Mouse (Mus musculus) lung, embryonic 14.5 days (tissue): Measurements from ENCODE around the gene Vps11. TPM values are rescaled to one million over a fixed set of nuclear protein-coding genes. Genes with fewer than 3 reads are reported as not detected.
"Not testable (repeated sequence)": the region's sequence is repeated elsewhere in the genome, so short reads cannot be mapped to it uniquely, and the experiment has no call there.

Source experiments
- ATAC-seq: fragments of 200-750 bp; cut with Nextera tagmentation; 2 replicates; pipeline ENCODE4 v1.8.0; 2017; ENCODE audit warnings: mild to moderate bottlenecking, moderate TSS enrichment, moderate library complexity; ENCODE audit not compliant: insufficient read depth
- DNase-seq: peaks from one replicate; pipeline ENCODE4 v3.0.0-alpha.2; 2015
- H3K27ac ChIP-seq: fragments of 300-500 bp; sonication (generic); 2 replicates; pipeline ENCODE4 v1.5.1; 2014; ENCODE audit warnings: low read depth, mild to moderate bottlenecking, moderate library complexity
- H3K27me3 ChIP-seq: fragments of 300-500 bp; sonication (generic); 2 replicates; pipeline ENCODE4 v1.6.1; 2014; ENCODE audit warnings: low read length, control low read depth; ENCODE audit not compliant: insufficient read depth
- H3K36me3 ChIP-seq: fragments of 300-500 bp; sonication (generic); 2 replicates; pipeline ENCODE4 v1.6.1; 2014; ENCODE audit warnings: control low read depth; ENCODE audit not compliant: insufficient read depth
- H3K4me1 ChIP-seq: fragments of 300-500 bp; sonication (generic); 2 replicates; pipeline ENCODE4 v1.6.1; 2014; ENCODE audit warnings: antibody characterized with exemption, control low read depth; ENCODE audit not compliant: insufficient read depth
- H3K4me2 ChIP-seq: fragments of 300-500 bp; sonication (generic); 2 replicates; pipeline ENCODE4 v1.6.1; 2014; ENCODE audit warnings: mild to moderate bottlenecking
- H3K4me3 ChIP-seq: fragments of 300-500 bp; sonication (generic); 2 replicates; pipeline ENCODE4 v1.5.1; 2014; ENCODE audit warnings: low read depth, low read length
- H3K9ac ChIP-seq: fragments of 300-500 bp; sonication (generic); 2 replicates; pipeline ENCODE4 v1.6.1; 2014
- H3K9me3 ChIP-seq: fragments of 300-500 bp; sonication (generic); 2 replicates; pipeline ENCODE4 v1.6.1; 2016; ENCODE audit warnings: low read depth, low read length, control low read depth
- CTCF ChIP-seq: IDR thresholded peaks from 2 replicates; pipeline ENCODE4 v1.5.1; 2016; ENCODE audit warnings: antibody characterized with exemption, low read depth
- WGBS: fragments of 180-500 bp; shearing (Covaris S2); extraction: QIAGEN DNeasy Blood & Tissue Kit; methylation state at CpG from one replicate; pipeline ENCODE4 v1.1.7; 2014; 5-methylcytosine and 5-hydroxymethylcytosine counted together
- polyA plus RNA-seq: library from polyadenylated mRNA; unstranded; fragments of >200 nt; fragmentation: Nextera tagmentation; extraction: Ambion mirVana; gene quantifications from 2 replicates; pipeline ENCODE4 v1.2.1, GENCODE M21; 2014

Gene Vps11
- 26.0 and 26.8 TPM in 2 replicates for polyA plus RNA-seq

- peak; percentile 23 for TF ChIP-seq CTCF
- H3K4me1 ChIP-seq = peaks cover 5% of the 10 kb centered on the region; the same call in 1 of the 2 replicates
- under 1% methylated on average over 44 of the region's 44 CpGs for WGBS
- ATAC-seq (peak; percentile 94), DNase-seq (peak; percentile 99)
- peaks cover 35% of the 10 kb centered on the region for H3K36me3 ChIP-seq
- H3K9ac ChIP-seq = peak within 1 kb of the TSS; percentile 64
- H3K4me2 ChIP-seq = peak within 1 kb of the TSS; percentile 80
- peak within 1 kb of the TSS; percentile 71 for H3K27ac ChIP-seq
- peak within 1 kb of the TSS; percentile 64 for H3K4me3 ChIP-seq
- H3K9me3 ChIP-seq = no peaks in the 10 kb centered on the region
- no peaks in the 10 kb centered on the region for H3K27me3 ChIP-seq
Observed at GRCm38 (mm10) chr9:44361190-44361917, at the start of gene Vps11. TSS of gene Vps11 (minus strand) at chr9:44361670.

- Histone ChIP-seq H3K4me2 (no peak overlapping the region), H3K27ac (no peak overlapping the region), H3K27me3 (no peaks in the 10 kb centered on the region), H3K9me3 (no peaks in the 10 kb centered on the region), H3K4me1 (no peaks in the 10 kb centered on the region), H3K4me3 (no peak overlapping the region), H3K9ac (no peak overlapping the region), H3K36me3 (peaks cover 62% of the 10 kb centered on the region)
- TF ChIP-seq CTCF = no peak
- DNase-seq (no peak), ATAC-seq (no peak)
- 79% methylated on average over 2 of the region's 2 CpGs for WGBS
Observed at GRCm38 (mm10) chr9:44410647-44411336, 49.3 kb upstream of the Vps11 start.

- H3K9me3 ChIP-seq, H3K27ac ChIP-seq, DNase-seq, H3K27me3 ChIP-seq, ATAC-seq, H3K4me1 ChIP-seq: not testable (repeated sequence)
- Histone ChIP-seq H3K4me3 (peak overlapping the region; percentile 84), H3K9ac (peak overlapping the region; percentile 91; the same call in 1 of the 2 replicates), H3K4me2 (peak overlapping the region; percentile 82), H3K36me3 (peaks cover 70% of the 10 kb centered on the region)
- 78% methylated on average over 9 of the region's 9 CpGs for WGBS
Observed at GRCm38 (mm10) chr9:44408693-44409092, 47.2 kb upstream of the Vps11 start.

GRCm38 (mm10) chr9:44407752-44408097 is 46.3 kb upstream of the Vps11 start:
- no peak for TF ChIP-seq CTCF
- ATAC-seq = no peak
- WGBS = 0% methylated on average over 24 of the region's 24 CpGs
- DNase-seq = no peak
- peak overlapping the region; percentile 82 for H3K4me2 ChIP-seq
- H3K9ac ChIP-seq = peak overlapping the region; percentile 91
- no peaks in the 10 kb centered on the region for H3K4me1 ChIP-seq
- peaks cover 70% of the 10 kb centered on the region for H3K36me3 ChIP-seq
- H3K4me3 ChIP-seq = peak overlapping the region; percentile 84
- H3K9me3 ChIP-seq = no peaks in the 10 kb centered on the region
- H3K27me3 ChIP-seq = no peaks in the 10 kb centered on the region
- peak overlapping the region; percentile 94 for H3K27ac ChIP-seq

- no peak for TF ChIP-seq CTCF
- peak; percentile 98 for DNase-seq
- peak within 1 kb of the TSS; percentile 82 for H3K4me2 ChIP-seq
- peak within 1 kb of the TSS; percentile 94 for H3K27ac ChIP-seq
- H3K9me3 ChIP-seq = no peaks in the 10 kb centered on the region
- peak within 1 kb of the TSS; percentile 91 for H3K9ac ChIP-seq
- H3K4me3 ChIP-seq = peak within 1 kb of the TSS; percentile 84
- H3K27me3 ChIP-seq = no peaks in the 10 kb centered on the region
- peaks cover 72% of the 10 kb centered on the region for H3K36me3 ChIP-seq
- H3K4me1 ChIP-seq = no peaks in the 10 kb centered on the region
- under 1% methylated on average over 51 of the region's 51 CpGs for WGBS
- ATAC-seq = peak; percentile 96
Observed at GRCm38 (mm10) chr9:44406906-44407751, 45.7 kb upstream of the Vps11 start, which contains the start of the genes Rps25 and Trappc4. TSS of gene Rps25 (plus strand) at chr9:44407139. TSS of gene Trappc4 (minus strand) at chr9:44407600.

- H3K4me1 ChIP-seq = no peaks in the 10 kb centered on the region
- no peak overlapping the region for H3K27ac ChIP-seq
- no peaks in the 10 kb centered on the region for H3K27me3 ChIP-seq
- no peak overlapping the region for H3K4me3 ChIP-seq
- DNase-seq = no peak
- H3K36me3 ChIP-seq = peaks cover 72% of the 10 kb centered on the region
- TF ChIP-seq CTCF = no peak
- no peak overlapping the region for H3K9ac ChIP-seq
- H3K4me2 ChIP-seq = no peak overlapping the region
- WGBS = 59% methylated on average over 3 of the region's 3 CpGs
- no peaks in the 10 kb centered on the region for H3K9me3 ChIP-seq
- no peak for ATAC-seq
Observed at GRCm38 (mm10) chr9:44405011-44405410, 43.5 kb upstream of the Vps11 start.
